8 mouse cellular contexts compared by ENCODE assay signal in genomic region chr19:45016341-45017215, GRCm38 (mm10). TPM values are rescaled to one million over a fixed set of nuclear protein-coding genes. Genes with fewer than 3 reads are reported as not detected.
A peak's percentile ranks its signal among the peaks of the same experiment; 100 is the strongest.
DNase-seq lines count a peak whose midpoint lies in the region; ATAC-seq lines count a peak whose summit lies in the region.

No protein-coding gene starts in this region.

- peaks cover 3% of the 10 kb centered on the region; the same call in 1 of the 2 replicates for H3K36me3 ChIP-seq in limb, embryonic 11.5 days (ENCODE audit: control insufficient read depth, insufficient read depth, low read length)
- peaks cover 9% of the 10 kb centered on the region for H3K36me3 ChIP-seq in midbrain, embryonic 13.5 days
- H3K36me3 ChIP-seq in stomach, embryonic 14.5 days (ENCODE audit: control insufficient read depth, insufficient read depth, low read length), result peaks cover 7% of the 10 kb centered on the region; the same call in 1 of the 2 replicates

- peak overlapping the region; percentile 92 for H3K27ac ChIP-seq in limb, embryonic 11.5 days (replicated peaks; ENCODE audit: low read depth, low read length)
- peak overlapping the region; percentile 97 for H3K27ac ChIP-seq in midbrain, embryonic 13.5 days
- peak overlapping the region; percentile 99 for H3K27ac ChIP-seq in stomach, embryonic 14.5 days (ENCODE audit: low read length)

- H3K4me3 ChIP-seq in limb, embryonic 11.5 days (ENCODE audit: low read depth, low read length), result peak overlapping the region; percentile 78
- H3K4me3 ChIP-seq in midbrain, embryonic 13.5 days (replicated peaks), result peak overlapping the region; percentile 59
- H3K4me3 ChIP-seq in stomach, embryonic 14.5 days (ENCODE audit: low read depth, low read length), result peak overlapping the region; percentile 87

- H3K4me1 ChIP-seq in limb, embryonic 11.5 days (ENCODE audit: control insufficient read depth, insufficient read depth, low read length), result peaks cover 46% of the 10 kb centered on the region
- H3K4me1 ChIP-seq in midbrain, embryonic 13.5 days (replicated peaks), result peaks cover 74% of the 10 kb centered on the region
- H3K4me1 ChIP-seq in stomach, embryonic 14.5 days (ENCODE audit: control insufficient read depth, insufficient read depth, low read length), result peaks cover 43% of the 10 kb centered on the region

- DNase-seq in left cerebral cortex, adult 18-20 months (ENCODE audit: low spot score in 2 of 2), result peak; percentile 62 to 69
- DNase-seq in left cerebral cortex, adult 11 months (ENCODE audit: low spot score), result no peak
- DNase-seq in cerebellum, postnatal 36 days, result peak; percentile 82 to 83
- peak; percentile 90 for DNase-seq in gastrocnemius, postnatal 14 days
- peak; percentile 48 for DNase-seq in induced T-regulatory cell, adult 2 months (ENCODE audit: low read depth)
- DNase-seq in limb, embryonic 11.5 days (ENCODE audit: low spot score), result peak; percentile 68

- 0 out of 2 replicates have a peak, but pooled peaks have one; percentile 27 for ATAC-seq in limb, embryonic 11.5 days (ENCODE audit: insufficient number of reproducible peaks, low FRiP score, low TSS enrichment, low read depth)
- peak; percentile 52 for ATAC-seq in midbrain, embryonic 13.5 days
- ATAC-seq in stomach, embryonic 14.5 days (ENCODE audit: insufficient number of reproducible peaks, insufficient read depth, low FRiP score, low read depth), result peak; percentile 20; the same call in 1 of the 2 replicates

- no peaks in the 10 kb centered on the region for H3K27me3 ChIP-seq in limb, embryonic 11.5 days (ENCODE audit: control insufficient read depth, insufficient read depth, low read length)
- H3K27me3 ChIP-seq in midbrain, embryonic 13.5 days, result no peaks in the 10 kb centered on the region
- no peaks in the 10 kb centered on the region for H3K27me3 ChIP-seq in stomach, embryonic 14.5 days (ENCODE audit: control insufficient read depth, insufficient read depth, low read length)

- peak overlapping the region; percentile 95 for H3K4me2 ChIP-seq in limb, embryonic 11.5 days (ENCODE audit: low read depth, severe bottlenecking)
- peak overlapping the region; percentile 78 for H3K4me2 ChIP-seq in midbrain, embryonic 13.5 days (replicated peaks)
- H3K4me2 ChIP-seq in stomach, embryonic 14.5 days (replicated peaks; ENCODE audit: low read depth, low read length), result peak overlapping the region; percentile 91

- no peaks in the 10 kb centered on the region for H3K9me3 ChIP-seq in limb, embryonic 11.5 days (ENCODE audit: control insufficient read depth, low read length)
- no peaks in the 10 kb centered on the region for H3K9me3 ChIP-seq in midbrain, embryonic 13.5 days
- H3K9me3 ChIP-seq in stomach, embryonic 14.5 days (ENCODE audit: control insufficient read depth, low read depth, low read length), result no peaks in the 10 kb centered on the region

- 1% methylated on average over 16 of the region's 18 CpGs for WGBS in limb, embryonic 11.5 days
- WGBS in midbrain, embryonic 13.5 days, result under 1% methylated on average over 17 of the region's 18 CpGs
- under 1% methylated on average over 17 of the region's 18 CpGs for WGBS in stomach, embryonic 14.5 days

- H3K9ac ChIP-seq in limb, embryonic 11.5 days (ENCODE audit: low read length), result peak overlapping the region; percentile 95
- peak overlapping the region; percentile 81 for H3K9ac ChIP-seq in midbrain, embryonic 13.5 days (replicated peaks)
- H3K9ac ChIP-seq in stomach, embryonic 14.5 days (replicated peaks; ENCODE audit: low read depth, low read length), result peak overlapping the region; percentile 28

- intact Hi-C loops in gastrocnemius, postnatal 14 days (cut with DNase I; ENCODE audit: low total_unique reads), result no loop called here

RNA-seq across cellular contexts. Expression of gene Lzts2, which starts 2.4 kb away (rescaled TPM):
- total RNA-seq in left cerebral cortex, adult 18-20 months (2021), result 10 to 100 TPM; 39.9 to 43.2 TPM
- 10 to 100 TPM; 26.8 to 29.0 TPM for total RNA-seq in gastrocnemius, postnatal 14 days (2021)
- 64.4 and 71.7 TPM in 2 replicates for polyA plus RNA-seq in limb, embryonic 11.5 days (2014; fragmentation: Nextera tagmentation; extraction: Ambion mirVana)
- 24.6 and 30.9 TPM in 2 replicates for polyA plus RNA-seq in midbrain, embryonic 13.5 days (2015; fragmentation: Nextera tagmentation; extraction: Ambion mirVana)
- 52.5 and 56.0 TPM in 2 replicates for polyA plus RNA-seq in stomach, embryonic 14.5 days (2014; fragmentation: Nextera tagmentation; extraction: Ambion mirVana)

RNA-seq across cellular contexts. Expression of gene Mrpl43, which starts 10.3 kb away (rescaled TPM):
- total RNA-seq in left cerebral cortex, adult 18-20 months (2021), result 10 to 100 TPM; 38.9 to 44.2 TPM
- total RNA-seq in gastrocnemius, postnatal 14 days (2021), result 10 to 100 TPM; 32.9 to 35.4 TPM
- 69.3 and 73.6 TPM in 2 replicates for polyA plus RNA-seq in limb, embryonic 11.5 days (2014; fragmentation: Nextera tagmentation; extraction: Ambion mirVana)
- polyA plus RNA-seq in midbrain, embryonic 13.5 days (2015; fragmentation: Nextera tagmentation; extraction: Ambion mirVana), result 91.3 and 91.5 TPM in 2 replicates
- 60.1 and 60.4 TPM in 2 replicates for polyA plus RNA-seq in stomach, embryonic 14.5 days (2014; fragmentation: Nextera tagmentation; extraction: Ambion mirVana)

RNA-seq across cellular contexts. Expression of gene Twnk, which starts 11.1 kb away (rescaled TPM):
- 10 to 100 TPM; 13.8 to 14.9 TPM for total RNA-seq in left cerebral cortex, adult 18-20 months (2021)
- total RNA-seq in gastrocnemius, postnatal 14 days (2021), result 10 to 100 TPM; 14.5 to 15.9 TPM
- 19.0 and 25.4 TPM in 2 replicates for polyA plus RNA-seq in limb, embryonic 11.5 days (2014; fragmentation: Nextera tagmentation; extraction: Ambion mirVana)
- 19.2 and 20.0 TPM in 2 replicates for polyA plus RNA-seq in midbrain, embryonic 13.5 days (2015; fragmentation: Nextera tagmentation; extraction: Ambion mirVana)
- 13.3 and 15.3 TPM in 2 replicates for polyA plus RNA-seq in stomach, embryonic 14.5 days (2014; fragmentation: Nextera tagmentation; extraction: Ambion mirVana)

RNA-seq across cellular contexts. Expression of gene Sema4g, which starts 27.7 kb away (rescaled TPM):
- 10 to 100 TPM; 17.2 to 18.4 TPM for total RNA-seq in left cerebral cortex, adult 18-20 months (2021)
- total RNA-seq in gastrocnemius, postnatal 14 days (2021), result 1 to 10 TPM in 1 of 2 experiments, under 1 TPM in 1; 0.73 to 1.3 TPM
- polyA plus RNA-seq in limb, embryonic 11.5 days (2014; fragmentation: Nextera tagmentation; extraction: Ambion mirVana), result 5.3 and 5.9 TPM in 2 replicates
- 13.4 and 15.7 TPM in 2 replicates for polyA plus RNA-seq in midbrain, embryonic 13.5 days (2015; fragmentation: Nextera tagmentation; extraction: Ambion mirVana)
- 6.0 and 6.6 TPM in 2 replicates for polyA plus RNA-seq in stomach, embryonic 14.5 days (2014; fragmentation: Nextera tagmentation; extraction: Ambion mirVana)

RNA-seq across cellular contexts. Expression of gene Pdzd7, which starts 28.9 kb away (rescaled TPM):
- total RNA-seq in left cerebral cortex, adult 18-20 months (2021), result 1 to 10 TPM; 4.3 to 5.6 TPM
- total RNA-seq in gastrocnemius, postnatal 14 days (2021), result 10 to 100 TPM in 1 of 2 experiments, 1 to 10 TPM in 1; 9.8 to 10.9 TPM
- polyA plus RNA-seq in limb, embryonic 11.5 days (2014; fragmentation: Nextera tagmentation; extraction: Ambion mirVana), result 0.14 and 0.21 TPM in 2 replicates
- polyA plus RNA-seq in midbrain, embryonic 13.5 days (2015; fragmentation: Nextera tagmentation; extraction: Ambion mirVana), result 1.3 and 1.8 TPM in 2 replicates
- 0.62 TPM in 2 replicates for polyA plus RNA-seq in stomach, embryonic 14.5 days (2014; fragmentation: Nextera tagmentation; extraction: Ambion mirVana)

Comparison
In these comparisons a context has a peak if more than half of its experiments do, and no peak if none do; other contexts are left out.
1. H3K9ac ChIP-seq: peak in every context shown above with its lines; median percentile 95 in limb, embryonic 11.5 days; 81 in midbrain, embryonic 13.5 days; 28 in stomach, embryonic 14.5 days.